Mouse (Mus musculus): ENCODE measurements around the gene Dennd6a. TPM values are rescaled to one million over a fixed set of nuclear protein-coding genes. Genes with fewer than 3 reads are reported as not detected.
A peak's percentile ranks its signal among the peaks of the same experiment; 100 is the strongest.
"Not testable (repeated sequence)": the region's sequence is repeated elsewhere in the genome, so short reads cannot be mapped to it uniquely, and the experiment has no call there.

Gene Dennd6a
- polyA plus RNA-seq (2016; fragmentation: Nextera tagmentation; extraction: Ambion mirVana) = 27.9 and 31.7 TPM in 2 replicates

- H3K9ac ChIP-seq (replicated peaks); H3K27me3 ChIP-seq; H3K4me2 ChIP-seq (replicated peaks); H3K4me3 ChIP-seq; H3K36me3 ChIP-seq; ATAC-seq (ENCODE audit: low FRiP score, low read depth); H3K9me3 ChIP-seq; H3K4me1 ChIP-seq; H3K27ac ChIP-seq (replicated peaks): not testable (repeated sequence)
- 91% methylated on average over 5 of the region's 5 CpGs for WGBS
Measured at GRCm38 (mm10) chr14:26573556-26573955, at the start of gene Dennd6a. Gene Dennd6a, plus strand, starts transcription at chr14:26573856.

DNA sequence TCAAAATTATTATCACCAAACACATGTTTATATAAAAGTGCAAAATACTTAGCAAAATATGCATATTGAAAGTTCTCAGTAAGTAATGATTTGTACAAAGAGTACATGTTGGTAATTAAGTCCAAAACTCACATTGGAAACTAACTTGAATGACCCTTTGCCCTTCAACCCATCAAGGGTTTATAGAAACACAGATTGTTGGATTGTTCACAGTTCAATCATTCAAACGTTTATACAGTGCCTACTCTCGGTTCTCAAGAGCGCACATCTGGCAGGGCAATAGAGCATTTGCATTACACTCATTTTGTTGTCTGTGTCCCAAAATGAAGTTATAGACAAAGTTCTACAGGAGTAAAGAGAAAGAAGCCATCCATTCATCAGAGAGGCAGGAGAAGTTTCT lies 47.7 kb upstream of the Dennd6a start:
- no peak for ATAC-seq (ENCODE audit: low FRiP score, low read depth)
- 52% methylated on average over 3 of the region's 3 CpGs for WGBS
- no peaks in the 10 kb centered on the region for H3K9me3 ChIP-seq

DNA sequence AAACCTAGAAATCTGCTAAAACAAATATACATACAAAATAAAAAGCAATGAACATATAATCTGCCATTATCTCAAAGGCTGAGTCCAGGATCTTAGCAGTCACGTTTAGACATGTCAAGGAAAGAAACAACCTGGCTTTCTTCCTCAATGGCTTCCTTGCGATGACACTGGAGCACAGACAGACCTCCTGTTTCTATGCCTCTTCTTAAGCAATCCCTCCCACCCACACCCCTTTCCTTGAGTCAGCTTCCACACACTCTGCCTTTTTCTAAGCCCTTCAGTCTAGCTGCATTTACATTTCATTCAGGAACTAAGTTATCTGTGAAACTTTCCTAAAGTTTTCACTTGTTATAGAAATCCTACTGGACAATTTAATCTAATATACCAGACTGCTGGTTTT lies 45.4 kb upstream of the Dennd6a start:
- no peak overlapping the region for H3K4me3 ChIP-seq
- peaks cover 30% of the 10 kb centered on the region for H3K4me1 ChIP-seq
- no peak for ATAC-seq (ENCODE audit: low FRiP score, low read depth)
- H3K9me3 ChIP-seq = no peaks in the 10 kb centered on the region
- WGBS = 90% methylated on average over 2 of the region's 2 CpGs
- no peak overlapping the region for H3K4me2 ChIP-seq (replicated peaks)
- H3K9ac ChIP-seq (replicated peaks) = no peak overlapping the region
- H3K27ac ChIP-seq (replicated peaks) = no peak overlapping the region
- peaks cover 8% of the 10 kb centered on the region; the same call in 1 of the 2 replicates for H3K36me3 ChIP-seq
- H3K27me3 ChIP-seq = no peaks in the 10 kb centered on the region

More for the DNA sequence above, 47.7 kb upstream of the Dennd6a start:
- H3K27ac ChIP-seq (replicated peaks) = no peak overlapping the region
- no peaks in the 10 kb centered on the region for H3K27me3 ChIP-seq
- H3K4me3 ChIP-seq = no peak overlapping the region
- H3K36me3 ChIP-seq = peaks cover 8% of the 10 kb centered on the region; the same call in 1 of the 2 replicates
- no peak overlapping the region for H3K9ac ChIP-seq (replicated peaks)
- peaks cover 16% of the 10 kb centered on the region for H3K4me1 ChIP-seq
- H3K4me2 ChIP-seq (replicated peaks) = no peak overlapping the region

DNA sequence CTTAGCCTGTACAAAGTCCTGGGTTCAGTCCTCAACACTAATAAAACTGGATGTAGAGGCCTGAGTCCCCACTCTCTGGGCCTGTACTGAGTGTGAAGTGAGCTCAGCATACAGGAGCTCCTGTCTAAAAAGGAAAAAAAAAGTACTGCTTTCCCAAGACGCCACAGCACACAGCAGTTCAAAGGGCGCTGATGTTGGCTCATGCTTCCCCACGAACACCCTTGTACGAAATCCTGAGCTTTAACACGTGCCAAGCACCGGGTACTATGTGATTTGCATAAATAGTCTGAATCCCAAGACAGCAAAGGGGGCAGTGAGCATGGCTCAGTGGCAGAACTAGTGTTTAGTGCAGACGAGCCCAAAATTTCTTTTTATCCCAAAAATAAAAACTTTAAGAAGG lies 43.3 kb upstream of the Dennd6a start:
- Histone ChIP-seq H3K27me3 (no peaks in the 10 kb centered on the region), H3K4me2 (replicated peaks) (no peak overlapping the region), H3K27ac (replicated peaks) (no peak overlapping the region), H3K36me3 (peaks cover 8% of the 10 kb centered on the region; the same call in 1 of the 2 replicates), H3K9ac (replicated peaks) (0 out of 2 replicates have a peak overlapping the region, but pooled peaks have one; percentile 6), H3K4me1 (peaks cover 34% of the 10 kb centered on the region), H3K4me3 (no peak overlapping the region), H3K9me3 (no peaks in the 10 kb centered on the region)
- ATAC-seq (ENCODE audit: low FRiP score, low read depth) = no peak
- WGBS = 79% methylated on average over 7 of the region's 7 CpGs

- H3K4me2 ChIP-seq (replicated peaks) = 0 out of 2 replicates have a peak overlapping the region, but pooled peaks have one; percentile 6
- no peaks in the 10 kb centered on the region for H3K27me3 ChIP-seq
- H3K4me3 ChIP-seq = no peak overlapping the region
- peaks cover 8% of the 10 kb centered on the region; the same call in 1 of the 2 replicates for H3K36me3 ChIP-seq
- 81% methylated on average over 10 of the region's 10 CpGs for WGBS
- peaks cover 30% of the 10 kb centered on the region for H3K4me1 ChIP-seq
- H3K27ac ChIP-seq (replicated peaks) = no peak overlapping the region
- no peak overlapping the region for H3K9ac ChIP-seq (replicated peaks)
- H3K9me3 ChIP-seq = no peaks in the 10 kb centered on the region
- ATAC-seq (ENCODE audit: low FRiP score, low read depth) = no peak
Measured at GRCm38 (mm10) chr14:26531410-26532313, 42.0 kb upstream of the Dennd6a start.

DNA sequence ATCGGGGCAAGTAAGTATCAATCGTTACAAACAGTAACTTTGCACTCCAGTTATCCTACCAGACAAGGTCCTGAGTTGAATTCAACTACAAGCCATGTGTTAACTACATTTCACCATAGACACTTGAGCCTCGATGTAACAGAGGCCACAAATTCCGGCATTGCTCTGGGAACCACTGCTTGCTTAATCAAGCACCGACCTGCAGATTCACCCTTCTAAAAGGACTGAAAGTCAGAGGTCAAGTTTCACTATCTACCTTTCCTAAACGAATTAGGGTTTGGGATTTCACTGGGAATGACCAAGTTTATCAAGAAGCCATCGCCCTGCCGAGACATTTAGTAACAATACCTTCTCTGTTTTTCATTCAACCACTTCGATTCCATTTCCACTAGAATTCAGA lies 40.9 kb upstream of the Dennd6a start:
- no peaks in the 10 kb centered on the region for H3K9me3 ChIP-seq
- peak overlapping the region; percentile 97 for H3K4me3 ChIP-seq
- no peak for ATAC-seq (ENCODE audit: low FRiP score, low read depth)
- H3K9ac ChIP-seq (replicated peaks) = peak overlapping the region; percentile 96
- peaks cover 30% of the 10 kb centered on the region for H3K4me1 ChIP-seq
- no peaks in the 10 kb centered on the region for H3K27me3 ChIP-seq
- no peak overlapping the region for H3K27ac ChIP-seq (replicated peaks)
- H3K4me2 ChIP-seq (replicated peaks) = peak overlapping the region; percentile 79
- WGBS = 66% methylated on average over 9 of the region's 9 CpGs
- H3K36me3 ChIP-seq = peaks cover 8% of the 10 kb centered on the region; the same call in 1 of the 2 replicates

- Histone ChIP-seq H3K4me2 (replicated peaks) (peak overlapping the region; percentile 79), H3K27ac (replicated peaks) (no peak overlapping the region), H3K9me3 (no peaks in the 10 kb centered on the region), H3K9ac (replicated peaks) (peak overlapping the region; percentile 96), H3K36me3 (peaks cover 8% of the 10 kb centered on the region; the same call in 1 of the 2 replicates), H3K4me3 (peak overlapping the region; percentile 97), H3K27me3 (peaks cover 4% of the 10 kb centered on the region; the same call in 1 of the 2 replicates), H3K4me1 (peaks cover 30% of the 10 kb centered on the region)
- WGBS = 28% methylated on average over 19 of the region's 19 CpGs
- no peak for ATAC-seq (ENCODE audit: low FRiP score, low read depth)
Measured at GRCm38 (mm10) chr14:26533267-26533666, 40.4 kb upstream of the Dennd6a start.

GRCm38 (mm10) chr14:26533821-26534756 lies 39.6 kb upstream of the Dennd6a start:
- Histone ChIP-seq H3K27ac (replicated peaks) (peak overlapping the region; percentile 85), H3K9ac (replicated peaks) (peak overlapping the region; percentile 96), H3K9me3 (no peaks in the 10 kb centered on the region), H3K27me3 (peaks cover 5% of the 10 kb centered on the region; the same call in 1 of the 2 replicates), H3K4me3 (peak overlapping the region; percentile 97), H3K4me1 (peaks cover 30% of the 10 kb centered on the region), H3K36me3 (peaks cover 4% of the 10 kb centered on the region; the same call in 1 of the 2 replicates), H3K4me2 (replicated peaks) (peak overlapping the region; percentile 79)
- WGBS = under 1% methylated on average over 64 of the region's 92 CpGs
- ATAC-seq (ENCODE audit: low FRiP score, low read depth) = peak; percentile 85

DNA sequence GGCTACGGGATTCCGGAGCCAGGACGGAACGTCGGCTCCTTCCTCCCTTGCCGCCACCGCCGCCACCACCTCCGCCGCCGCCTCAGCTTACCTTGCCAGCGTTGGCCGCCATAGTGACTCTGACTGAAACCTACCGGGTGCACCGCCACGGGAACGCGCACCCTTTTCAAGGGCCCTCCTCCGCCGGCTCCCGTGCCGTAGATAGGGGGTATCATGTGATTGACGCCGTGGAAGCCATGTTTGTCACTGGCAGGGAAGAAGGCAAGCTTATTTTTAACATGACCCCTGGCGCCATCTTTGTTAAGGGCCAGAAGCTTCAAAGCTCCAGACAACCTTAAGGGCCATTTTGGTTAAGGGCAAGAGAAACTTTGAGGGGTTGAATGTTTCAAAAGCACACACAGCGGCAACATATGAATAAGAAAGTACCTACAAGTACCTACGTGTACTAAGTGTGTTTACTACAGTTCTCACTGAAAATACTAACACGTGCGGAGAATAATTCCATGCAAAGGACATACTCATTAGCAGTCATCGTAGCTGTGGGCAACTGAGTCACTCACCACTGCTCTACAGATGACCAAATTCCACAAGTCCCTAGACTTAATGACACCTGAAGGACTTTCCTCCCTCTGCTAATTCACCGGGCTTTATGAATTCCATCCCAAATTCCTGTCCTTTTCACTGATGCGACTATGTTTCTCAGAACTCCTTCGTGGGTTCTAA lies 38.7 kb upstream of the Dennd6a start, which contains the start of gene Slmap:
Gene Slmap, minus strand, starts transcription at position 175 of the 723 bp plus-strand sequence.
- peak within 1 kb of the TSS; percentile 97 for H3K4me3 ChIP-seq
- no peaks in the 10 kb centered on the region for H3K36me3 ChIP-seq
- H3K9me3 ChIP-seq = no peaks in the 10 kb centered on the region
- peak within 1 kb of the TSS; percentile 85 for H3K27ac ChIP-seq (replicated peaks)
- H3K4me1 ChIP-seq = peaks cover 24% of the 10 kb centered on the region
- H3K27me3 ChIP-seq = peaks cover 5% of the 10 kb centered on the region; the same call in 1 of the 2 replicates
- ATAC-seq (ENCODE audit: low FRiP score, low read depth) = peak; percentile 90
- peak within 1 kb of the TSS; percentile 96 for H3K9ac ChIP-seq (replicated peaks)
- H3K4me2 ChIP-seq (replicated peaks) = peak within 1 kb of the TSS; percentile 79
- WGBS = 14% methylated on average over 30 of the region's 33 CpGs

DNA sequence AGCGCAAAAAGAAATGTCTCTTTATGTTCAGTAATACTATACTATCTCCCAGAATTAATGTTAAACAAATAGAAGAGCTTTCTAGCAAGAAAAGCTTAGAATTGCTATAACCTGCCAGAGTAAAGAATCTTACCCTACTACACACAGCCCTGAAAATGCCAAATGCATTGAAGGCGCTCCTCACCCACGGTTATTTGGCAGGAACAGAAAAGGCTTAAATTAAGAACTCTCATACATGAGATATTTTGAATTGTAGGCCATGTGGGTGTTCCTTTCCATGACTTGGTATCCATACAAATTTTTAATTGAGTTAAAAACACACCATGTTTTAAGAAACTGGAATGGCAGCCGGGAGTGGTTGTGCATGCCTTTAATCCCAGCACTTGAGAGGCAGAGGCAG lies 34.4 kb upstream of the Dennd6a start:
- Histone ChIP-seq H3K9ac (replicated peaks) (no peak overlapping the region), H3K4me3 (no peak overlapping the region), H3K27ac (replicated peaks) (no peak overlapping the region), H3K4me2 (replicated peaks) (no peak overlapping the region), H3K9me3 (no peaks in the 10 kb centered on the region), H3K36me3 (no peaks in the 10 kb centered on the region), H3K27me3 (peaks cover 5% of the 10 kb centered on the region; the same call in 1 of the 2 replicates), H3K4me1 (no peaks in the 10 kb centered on the region)
- WGBS = 90% methylated on average over 4 of the region's 4 CpGs
- ATAC-seq (ENCODE audit: low FRiP score, low read depth) = no peak

GRCm38 (mm10) chr14:26540577-26540976 lies 33.1 kb upstream of the Dennd6a start:
- no peak overlapping the region for H3K4me3 ChIP-seq

More at GRCm38 (mm10) chr14:26540577-26540976, 33.1 kb upstream of the Dennd6a start:
- H3K4me2 ChIP-seq (replicated peaks) = no peak overlapping the region
- 76% methylated on average over 1 of the region's 1 CpGs for WGBS
- no peak overlapping the region for H3K27ac ChIP-seq (replicated peaks)
- H3K9ac ChIP-seq (replicated peaks) = no peak overlapping the region
- peaks cover 5% of the 10 kb centered on the region; the same call in 1 of the 2 replicates for H3K27me3 ChIP-seq
- no peak for ATAC-seq (ENCODE audit: low FRiP score, low read depth)
- H3K9me3 ChIP-seq = no peaks in the 10 kb centered on the region
- H3K4me1 ChIP-seq = no peaks in the 10 kb centered on the region
- H3K36me3 ChIP-seq = no peaks in the 10 kb centered on the region
